Mouse (Mus musculus) thymus, postnatal 36 days (tissue): ENCODE results near the gene Vmn1r137.
"Not testable (repeated sequence)": the region's sequence is repeated elsewhere in the genome, so short reads cannot be mapped to it uniquely, and the experiment has no call there.

Experiments used
- DNase-seq, 2 experiments: peaks; one replicate each; pipeline ENCODE4 v3.0.0; 2022; ENCODE audit warnings: mixed read lengths in 2 of 2

Vmn1r137 gene

DNA sequence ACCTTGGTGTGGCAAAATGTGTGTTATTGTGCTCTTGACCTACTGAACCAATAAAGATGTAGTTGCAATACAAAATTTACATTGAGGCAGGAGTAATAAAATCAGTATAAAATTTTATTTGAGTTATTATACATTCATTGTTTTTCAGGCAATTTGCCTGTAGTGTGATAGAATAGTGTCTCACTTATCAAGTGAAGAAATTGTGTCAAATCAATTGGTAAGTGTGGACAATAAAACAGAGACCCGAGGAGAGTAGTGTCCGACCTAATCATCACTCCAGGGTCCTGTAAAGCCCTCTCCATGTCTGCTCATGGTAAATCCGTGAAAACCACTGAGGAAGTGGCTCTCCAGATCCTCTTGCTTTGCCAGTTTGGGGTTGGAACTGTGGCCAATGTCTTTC, at the start of gene Vmn1r137:
Gene Vmn1r137, plus strand, starts transcription at position 301 of the 400 bp plus-strand sequence.
- not testable (repeated sequence) for DNase-seq

DNA sequence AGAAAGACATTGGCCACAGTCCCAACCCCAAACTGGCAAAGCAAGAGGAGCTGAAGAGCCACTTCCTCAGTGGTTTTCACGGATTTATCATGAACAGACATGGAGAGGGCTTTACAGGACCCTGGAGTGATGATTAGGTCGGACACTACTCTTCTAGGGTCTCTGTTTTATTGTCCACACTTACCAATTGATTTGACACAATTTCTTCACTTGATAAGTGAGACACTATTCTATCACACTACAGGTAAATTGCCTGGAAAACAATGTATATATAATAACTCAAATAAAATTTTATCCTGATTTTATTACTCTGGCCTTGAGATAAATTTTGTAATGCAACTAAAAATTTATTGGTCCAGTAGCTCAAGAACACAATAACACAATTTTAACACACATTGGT, 34.4 kb downstream of the Vmn1r137 start, which contains the start of gene Vmn1r138:
Gene Vmn1r138, minus strand, starts transcription at position 101 of the 400 bp plus-strand sequence.
- not testable (repeated sequence) for DNase-seq
